In genomic region chr5:48327652-48328051, GRCm38 (mm10) we compare ENCODE assay signal across 9 mouse cellular contexts. TPM values are rescaled to one million over a fixed set of nuclear protein-coding genes. Genes with fewer than 3 reads are reported as not detected.
DNase-seq lines count a peak whose midpoint lies in the region; ATAC-seq lines count a peak whose summit lies in the region.
"Had no signal": no experiment of that assay in that cellular context is flagged by ENCODE, and none has a peak within 500 bp of the region (broad histone marks: within the 10 kb centered on the region; RNA-seq: fewer than 3 reads in every experiment).

TSS of gene 5730480H06Rik (plus strand) at chr5:48327952.

- no peak within 1 kb of the TSS for H3K4me2 ChIP-seq in kidney, embryonic 16.5 days (replicated peaks; ENCODE audit: low read depth, low read length)
- H3K4me2 ChIP-seq in hindbrain, embryonic 11.5 days (replicated peaks; ENCODE audit: low read depth, low read length) = no peak within 1 kb of the TSS
- H3K4me2 ChIP-seq in midbrain, embryonic 11.5 days = no peak within 1 kb of the TSS

- no peaks in the 10 kb centered on the region for H3K4me1 ChIP-seq in kidney, embryonic 16.5 days (ENCODE audit: insufficient read depth, low read length)
- no peaks in the 10 kb centered on the region for H3K4me1 ChIP-seq in hindbrain, embryonic 11.5 days (replicated peaks; ENCODE audit: control insufficient read depth, insufficient read depth, low read length)
- H3K4me1 ChIP-seq in midbrain, embryonic 11.5 days (ENCODE audit: control insufficient read depth, insufficient read depth, low read length) = no peaks in the 10 kb centered on the region

- ATAC-seq in kidney, embryonic 16.5 days (ENCODE audit: low FRiP score, low TSS enrichment) = no peak
- ATAC-seq in hindbrain, embryonic 11.5 days (ENCODE audit: low FRiP score) = no peak
- no peak for ATAC-seq in midbrain, embryonic 11.5 days (ENCODE audit: low FRiP score)

- H3K36me3 ChIP-seq in kidney, embryonic 16.5 days (ENCODE audit: insufficient read depth, low read length) = no peaks in the 10 kb centered on the region
- no peaks in the 10 kb centered on the region for H3K36me3 ChIP-seq in hindbrain, embryonic 11.5 days (ENCODE audit: control insufficient read depth, insufficient read depth, low read length)
- H3K36me3 ChIP-seq in midbrain, embryonic 11.5 days (ENCODE audit: control insufficient read depth, insufficient read depth, low read length) = no peaks in the 10 kb centered on the region

- no peaks in the 10 kb centered on the region for H3K9me3 ChIP-seq in kidney, embryonic 16.5 days (ENCODE audit: low read length)
- no peaks in the 10 kb centered on the region for H3K9me3 ChIP-seq in hindbrain, embryonic 11.5 days (ENCODE audit: control insufficient read depth, low read length)
- no peaks in the 10 kb centered on the region for H3K9me3 ChIP-seq in midbrain, embryonic 11.5 days (ENCODE audit: control insufficient read depth, low read length)

- H3K27ac ChIP-seq in kidney, embryonic 16.5 days (ENCODE audit: low read length) = no peak within 1 kb of the TSS
- no peak within 1 kb of the TSS for H3K27ac ChIP-seq in hindbrain, embryonic 11.5 days (ENCODE audit: low read depth, low read length)
- H3K27ac ChIP-seq in midbrain, embryonic 11.5 days (ENCODE audit: low read depth, low read length) = no peak within 1 kb of the TSS
- H3K27ac ChIP-seq: liver, embryonic 14.5 days had no signal

- no peak for DNase-seq in kidney, postnatal 25 days
- DNase-seq in adrenal gland, postnatal 4 days (ENCODE audit: low spot score in 2 of 2) = no peak
- DNase-seq in hindbrain, embryonic 11.5 days (ENCODE audit: low spot score) = no peak
- peak; percentile 39 for DNase-seq in midbrain, embryonic 11.5 days (ENCODE audit: low spot score, missing footprints)
- no peak for DNase-seq in cerebellum, adult 11 months
- no peak for DNase-seq in embryo, embryonic 9.5 days (ENCODE audit: extremely low spot score)
- DNase-seq in cerebellum, adult 18-20 months = no peak

- H3K9ac ChIP-seq in kidney, embryonic 16.5 days (replicated peaks; ENCODE audit: low read length) = no peak within 1 kb of the TSS
- H3K9ac ChIP-seq in hindbrain, embryonic 11.5 days (ENCODE audit: low read depth, low read length) = no peak within 1 kb of the TSS
- H3K9ac ChIP-seq in midbrain, embryonic 11.5 days (ENCODE audit: low read length) = no peak within 1 kb of the TSS
- H3K9ac ChIP-seq: liver, embryonic 14.5 days had no signal

- H3K27me3 ChIP-seq in kidney, embryonic 16.5 days (ENCODE audit: insufficient read depth, low read length) = no peaks in the 10 kb centered on the region
- H3K27me3 ChIP-seq in hindbrain, embryonic 11.5 days (ENCODE audit: control insufficient read depth, insufficient read depth, low read length) = no peaks in the 10 kb centered on the region
- peaks cover 34% of the 10 kb centered on the region for H3K27me3 ChIP-seq in midbrain, embryonic 11.5 days (ENCODE audit: control insufficient read depth, insufficient read depth, low read length)

- 94% methylated on average over 8 of the region's 8 CpGs for WGBS in kidney, embryonic 16.5 days
- 94% methylated on average over 8 of the region's 8 CpGs for WGBS in hindbrain, embryonic 11.5 days
- WGBS in midbrain, embryonic 11.5 days = 91% methylated on average over 8 of the region's 8 CpGs

- no peak within 1 kb of the TSS for H3K4me3 ChIP-seq in kidney, embryonic 16.5 days (ENCODE audit: low read length)
- no peak within 1 kb of the TSS for H3K4me3 ChIP-seq in hindbrain, embryonic 11.5 days (ENCODE audit: low read depth, low read length)
- no peak within 1 kb of the TSS for H3K4me3 ChIP-seq in midbrain, embryonic 11.5 days (ENCODE audit: low read depth, low read length)

RNA-seq across cellular contexts. Expression of gene 5730480H06Rik, which starts in this region (rescaled TPM):
- polyA plus RNA-seq in kidney, embryonic 16.5 days (2015; fragmentation: Nextera tagmentation; extraction: Ambion mirVana) = 24.2 and 28.2 TPM in 2 replicates
- total RNA-seq in adrenal gland, postnatal 4 days (2021) = 10 to 100 TPM; 26.0 to 27.4 TPM
- polyA plus RNA-seq in hindbrain, embryonic 11.5 days (2014; fragmentation: Nextera tagmentation; extraction: Ambion mirVana) = 27.3 and 31.1 TPM in 2 replicates
- 25.8 and 26.7 TPM in 2 replicates for polyA plus RNA-seq in midbrain, embryonic 11.5 days (2014; fragmentation: Nextera tagmentation; extraction: Ambion mirVana)
